Mouse (Mus musculus): Measurements from ENCODE around the gene Terb2. TPM values are rescaled to one million over a fixed set of nuclear protein-coding genes. Genes with fewer than 3 reads are reported as not detected.

Terb2 gene
- polyA plus RNA-seq (2015; fragmentation: Nextera tagmentation; extraction: Ambion mirVana) = not detected in 2 replicates

- Histone ChIP-seq H3K9ac (no peak within 1 kb of the TSS), H3K9me3 (replicated peaks) (no peaks in the 10 kb centered on the region), H3K4me1 (no peaks in the 10 kb centered on the region), H3K4me2 (no peak within 1 kb of the TSS), H3K4me3 (replicated peaks) (no peak within 1 kb of the TSS), H3K27me3 (no peaks in the 10 kb centered on the region), H3K27ac (no peak within 1 kb of the TSS), H3K36me3 (no peaks in the 10 kb centered on the region)
- no peak for ATAC-seq (replicated peaks; ENCODE audit: low FRiP score)
- 83% methylated on average over 16 of the region's 17 CpGs for WGBS
Measured at GRCm38 (mm10) chr2:122186106-122186505, at the start of gene Terb2, which contains the start of gene Patl2. Gene Terb2 (plus strand): TSS chr2:122186272. Gene Patl2 (minus strand): TSS chr2:122186189.

DNA sequence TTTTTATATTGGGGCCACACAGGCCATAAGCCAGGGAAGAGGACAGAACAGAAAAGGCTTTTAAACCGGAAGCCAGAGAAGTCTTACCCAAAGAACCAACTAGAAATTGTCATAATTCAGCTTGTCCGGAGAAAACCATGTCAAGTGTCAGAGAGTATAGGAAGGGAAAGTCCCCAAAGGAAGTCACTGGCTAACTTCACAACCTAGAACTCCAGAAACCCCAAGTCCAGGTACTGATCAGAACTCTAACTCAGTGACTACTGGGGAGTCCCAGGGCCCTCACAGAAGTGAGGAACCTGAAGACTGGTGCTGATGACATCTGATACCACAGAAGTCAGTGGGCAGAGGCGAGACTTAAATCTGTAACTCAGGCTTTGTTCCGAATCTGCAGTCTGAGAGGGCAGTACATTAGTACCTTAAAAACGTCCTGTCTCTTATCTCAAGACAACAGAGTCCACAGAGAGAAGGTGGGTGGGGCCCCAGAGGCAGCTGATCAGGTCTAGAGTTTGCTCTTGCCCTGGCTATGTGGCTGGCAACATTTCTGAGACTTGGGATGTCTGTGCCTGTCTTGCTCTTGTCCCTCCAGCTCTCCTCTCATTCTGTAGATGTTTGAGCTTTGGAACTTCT is 48.1 kb upstream of the Terb2 start:
- no peaks in the 10 kb centered on the region for H3K4me1 ChIP-seq
- H3K9me3 ChIP-seq (replicated peaks) = no peaks in the 10 kb centered on the region
- ATAC-seq (replicated peaks; ENCODE audit: low FRiP score) = no peak
- no peaks in the 10 kb centered on the region for H3K36me3 ChIP-seq
- no peak overlapping the region for H3K27ac ChIP-seq
- WGBS = 49% methylated on average over 5 of the region's 5 CpGs
- no peak overlapping the region for H3K4me2 ChIP-seq
- no peak overlapping the region for H3K4me3 ChIP-seq (replicated peaks)
- no peaks in the 10 kb centered on the region for H3K27me3 ChIP-seq
- H3K9ac ChIP-seq = no peak overlapping the region

GRCm38 (mm10) chr2:122140815-122141214 is 45.3 kb upstream of the Terb2 start:
- H3K4me1 ChIP-seq = no peaks in the 10 kb centered on the region
- no peak overlapping the region for H3K9ac ChIP-seq
- ATAC-seq (replicated peaks; ENCODE audit: low FRiP score) = no peak
- H3K4me3 ChIP-seq (replicated peaks) = no peak overlapping the region
- H3K27ac ChIP-seq = no peak overlapping the region
- no peak overlapping the region for H3K4me2 ChIP-seq
- H3K36me3 ChIP-seq = no peaks in the 10 kb centered on the region
- WGBS = 75% methylated on average over 2 of the region's 2 CpGs
- no peaks in the 10 kb centered on the region for H3K9me3 ChIP-seq (replicated peaks)
- H3K27me3 ChIP-seq = no peaks in the 10 kb centered on the region

DNA sequence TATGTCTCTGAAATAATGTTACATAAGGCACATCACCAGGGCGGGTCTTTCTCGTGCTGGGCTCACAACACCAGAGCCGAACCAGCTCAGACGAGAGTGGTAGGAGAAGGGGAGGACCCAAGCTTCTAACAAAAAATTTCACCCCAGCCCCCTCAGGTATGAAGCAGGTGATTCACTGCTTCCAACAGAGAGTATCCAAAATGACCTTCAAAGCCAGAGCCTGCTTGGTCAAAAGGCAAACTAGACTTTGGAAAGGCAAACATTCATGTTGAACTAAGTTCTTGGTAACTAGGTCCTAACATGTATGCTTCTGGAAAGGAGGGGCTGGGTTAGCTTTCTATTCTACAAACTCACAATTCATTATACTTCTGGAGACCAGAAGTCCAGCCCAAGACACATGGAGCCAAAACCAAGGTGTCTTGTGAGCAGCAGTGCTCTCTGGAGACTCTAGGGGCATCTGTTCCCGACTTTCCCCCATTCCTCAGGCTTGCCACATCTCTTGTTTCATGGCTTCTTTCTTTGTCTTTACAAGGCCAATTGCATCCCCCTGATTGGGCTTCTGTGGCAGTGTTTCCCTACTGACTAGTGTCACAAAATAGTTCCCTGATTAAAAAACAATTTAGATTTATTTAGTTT is 44.6 kb upstream of the Terb2 start:
- H3K4me2 ChIP-seq = no peak overlapping the region
- H3K9ac ChIP-seq = no peak overlapping the region
- WGBS = 70% methylated on average over 5 of the region's 5 CpGs
- no peak overlapping the region for H3K27ac ChIP-seq
- H3K27me3 ChIP-seq = no peaks in the 10 kb centered on the region
- H3K4me1 ChIP-seq = no peaks in the 10 kb centered on the region
- H3K4me3 ChIP-seq (replicated peaks) = no peak overlapping the region
- ATAC-seq (replicated peaks; ENCODE audit: low FRiP score) = no peak
- H3K9me3 ChIP-seq (replicated peaks) = no peaks in the 10 kb centered on the region
- no peaks in the 10 kb centered on the region for H3K36me3 ChIP-seq

DNA sequence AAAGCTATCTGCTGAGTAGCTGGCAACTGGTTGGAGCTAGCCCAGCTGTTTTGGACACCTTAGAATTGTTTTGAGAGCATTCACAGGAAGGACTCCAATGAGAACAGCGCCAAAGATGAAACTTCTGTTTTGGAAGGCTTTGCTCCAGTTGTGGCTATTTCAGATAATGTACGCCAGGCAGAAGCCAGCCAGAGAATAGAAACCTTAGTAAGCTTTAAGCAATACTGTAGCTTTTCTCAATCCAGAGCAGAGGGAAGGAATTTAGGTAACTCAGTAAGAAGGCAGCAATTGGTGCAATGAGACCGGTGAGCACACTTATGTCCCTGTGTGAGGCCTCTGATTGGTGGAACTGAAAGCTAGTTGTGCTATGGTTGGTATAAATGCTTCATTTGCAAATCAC is 43.0 kb upstream of the Terb2 start:
- Histone ChIP-seq H3K27ac (no peak overlapping the region), H3K4me3 (replicated peaks) (no peak overlapping the region), H3K9me3 (replicated peaks) (no peaks in the 10 kb centered on the region), H3K36me3 (no peaks in the 10 kb centered on the region), H3K27me3 (no peaks in the 10 kb centered on the region), H3K9ac (no peak overlapping the region), H3K4me1 (peaks cover 4% of the 10 kb centered on the region; the same call in 1 of the 2 replicates), H3K4me2 (no peak overlapping the region)
- ATAC-seq (replicated peaks; ENCODE audit: low FRiP score) = no peak
- WGBS = 91% methylated on average over 3 of the region's 3 CpGs

DNA sequence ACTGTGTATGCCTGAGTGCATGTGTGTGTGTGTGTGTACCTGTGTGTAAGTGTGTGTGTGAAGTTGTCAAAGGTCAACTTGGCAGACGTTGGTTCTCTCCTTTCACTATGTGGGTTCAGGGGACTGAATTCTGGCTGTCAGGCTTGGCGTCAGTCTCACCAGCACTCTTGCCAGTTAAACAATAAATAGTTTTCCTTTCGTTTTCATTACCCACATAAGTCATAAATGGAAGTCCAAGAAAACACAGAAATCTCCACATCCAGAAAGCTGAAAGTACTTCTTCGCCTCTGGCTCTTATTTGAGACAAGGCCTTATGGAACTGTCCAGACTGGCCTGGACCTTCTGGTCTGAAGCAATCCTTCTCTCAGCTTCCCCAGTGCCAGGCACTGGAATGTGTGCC is 40.3 kb upstream of the Terb2 start:
- H3K27me3 ChIP-seq = no peaks in the 10 kb centered on the region
- WGBS = 71% methylated on average over 4 of the region's 4 CpGs
- peaks cover 4% of the 10 kb centered on the region; the same call in 1 of the 2 replicates for H3K4me1 ChIP-seq
- H3K9me3 ChIP-seq (replicated peaks) = no peaks in the 10 kb centered on the region
- ATAC-seq (replicated peaks; ENCODE audit: low FRiP score) = no peak
- H3K4me3 ChIP-seq (replicated peaks) = no peak overlapping the region
- H3K27ac ChIP-seq = no peak overlapping the region
- H3K9ac ChIP-seq = no peak overlapping the region
- peaks cover under 1% of the 10 kb centered on the region; the same call in 1 of the 2 replicates for H3K36me3 ChIP-seq
- H3K4me2 ChIP-seq = no peak overlapping the region

GRCm38 (mm10) chr2:122146687-122147086 is 39.4 kb upstream of the Terb2 start:
- ATAC-seq (replicated peaks; ENCODE audit: low FRiP score) = no peak
- Histone ChIP-seq H3K9me3 (replicated peaks) (no peaks in the 10 kb centered on the region), H3K27ac (0 out of 2 replicates have a peak overlapping the region, but pooled peaks have one; percentile 3), H3K4me2 (peak overlapping the region; percentile 86; the same call in 1 of the 2 replicates), H3K36me3 (peaks cover 6% of the 10 kb centered on the region; the same call in 1 of the 2 replicates), H3K27me3 (no peaks in the 10 kb centered on the region), H3K9ac (no peak overlapping the region), H3K4me1 (peaks cover 4% of the 10 kb centered on the region; the same call in 1 of the 2 replicates), H3K4me3 (replicated peaks) (no peak overlapping the region)
- WGBS = 76% methylated on average over 6 of the region's 6 CpGs

GRCm38 (mm10) chr2:122147508-122148241 is 38.4 kb upstream of the Terb2 start, which contains the start of gene B2m:
Gene B2m (plus strand): TSS chr2:122147686.
- H3K9me3 ChIP-seq (replicated peaks) = no peaks in the 10 kb centered on the region
- H3K27me3 ChIP-seq = no peaks in the 10 kb centered on the region
- ATAC-seq (replicated peaks; ENCODE audit: low FRiP score) = peak; percentile 99
- peak within 1 kb of the TSS; percentile 81 for H3K27ac ChIP-seq
- H3K9ac ChIP-seq = peak within 1 kb of the TSS; percentile 65
- H3K36me3 ChIP-seq = peaks cover 6% of the 10 kb centered on the region; the same call in 1 of the 2 replicates
- WGBS = under 1% methylated on average over 40 of the region's 40 CpGs
- peak within 1 kb of the TSS; percentile 86 for H3K4me2 ChIP-seq
- H3K4me1 ChIP-seq = peaks cover 4% of the 10 kb centered on the region; the same call in 1 of the 2 replicates
- H3K4me3 ChIP-seq (replicated peaks) = peak within 1 kb of the TSS; percentile 69

GRCm38 (mm10) chr2:122148242-122148917 is 37.7 kb upstream of the Terb2 start:
- Histone ChIP-seq H3K27me3 (no peaks in the 10 kb centered on the region), H3K36me3 (peaks cover 6% of the 10 kb centered on the region; the same call in 1 of the 2 replicates), H3K4me3 (replicated peaks) (peak overlapping the region; percentile 69), H3K4me1 (peaks cover 4% of the 10 kb centered on the region; the same call in 1 of the 2 replicates), H3K9me3 (replicated peaks) (no peaks in the 10 kb centered on the region), H3K9ac (peak overlapping the region; percentile 65), H3K4me2 (peak overlapping the region; percentile 86), H3K27ac (peak overlapping the region; percentile 81)
- ATAC-seq (replicated peaks; ENCODE audit: low FRiP score) = no peak; the same call in 1 of the 2 replicates
- 23% methylated on average over 18 of the region's 18 CpGs for WGBS

- peaks cover 6% of the 10 kb centered on the region; the same call in 1 of the 2 replicates for H3K36me3 ChIP-seq
- H3K4me2 ChIP-seq = peak overlapping the region; percentile 86; the same call in 1 of the 2 replicates
- H3K4me3 ChIP-seq (replicated peaks) = no peak overlapping the region
- WGBS = 93% methylated on average over 6 of the region's 6 CpGs
- H3K4me1 ChIP-seq = peaks cover 4% of the 10 kb centered on the region; the same call in 1 of the 2 replicates
- H3K9me3 ChIP-seq (replicated peaks) = no peaks in the 10 kb centered on the region
- H3K27ac ChIP-seq = no peak overlapping the region
- ATAC-seq (replicated peaks; ENCODE audit: low FRiP score) = no peak
- H3K27me3 ChIP-seq = no peaks in the 10 kb centered on the region
- H3K9ac ChIP-seq = no peak overlapping the region
Measured at GRCm38 (mm10) chr2:122149316-122149715, 36.8 kb upstream of the Terb2 start.

GRCm38 (mm10) chr2:122149716-122150115 is 36.4 kb upstream of the Terb2 start:
- Histone ChIP-seq H3K9me3 (replicated peaks) (no peaks in the 10 kb centered on the region), H3K9ac (no peak overlapping the region), H3K36me3 (peaks cover 6% of the 10 kb centered on the region; the same call in 1 of the 2 replicates), H3K27me3 (no peaks in the 10 kb centered on the region), H3K4me1 (peaks cover 4% of the 10 kb centered on the region; the same call in 1 of the 2 replicates), H3K4me2 (no peak overlapping the region), H3K4me3 (replicated peaks) (no peak overlapping the region), H3K27ac (no peak overlapping the region)
- ATAC-seq (replicated peaks; ENCODE audit: low FRiP score) = no peak
- 87% methylated on average over 3 of the region's 3 CpGs for WGBS

Data from kidney, embryonic 15.5 days (tissue).